Mouse (Mus musculus) embryonic facial prominence, embryonic 14.5 days (tissue): Measurements from ENCODE around the gene Cyp17a1. TPM values are rescaled to one million over a fixed set of nuclear protein-coding genes. Genes with fewer than 3 reads are reported as not detected.

Source experiments
- ATAC-seq: fragments of 200-750 bp; cut with Nextera tagmentation; 2 replicates; pipeline ENCODE4 v1.8.0; 2017; ENCODE audit warnings: low read depth, moderate number of reproducible peaks, moderate TSS enrichment
- DNase-seq: peaks from one replicate; pipeline ENCODE4 v3.0.0-alpha.2; 2015; ENCODE audit warnings: low spot score
- H3K27ac ChIP-seq: fragments of 300-500 bp; sonication (generic); replicated peaks from 2 replicates; pipeline ENCODE4 v1.5.1; 2014; ENCODE audit warnings: low read depth, mild to moderate bottlenecking, low read length, moderate library complexity
- H3K27me3 ChIP-seq: fragments of 300-500 bp; sonication (generic); replicated peaks from 2 replicates; pipeline ENCODE4 v1.6.1; 2014; ENCODE audit warnings: low read length; ENCODE audit not compliant: control insufficient read depth, insufficient read depth
- H3K36me3 ChIP-seq: fragments of 300-500 bp; sonication (generic); 2 replicates; pipeline ENCODE4 v1.6.1; 2014; ENCODE audit warnings: low read length, mixed read lengths; ENCODE audit not compliant: control insufficient read depth, insufficient read depth
- H3K4me1 ChIP-seq: fragments of 300-500 bp; sonication (generic); 2 replicates; pipeline ENCODE4 v1.6.1; 2014; ENCODE audit warnings: antibody characterized with exemption, low read length; ENCODE audit not compliant: control insufficient read depth, insufficient read depth
- H3K4me2 ChIP-seq: fragments of 300-500 bp; sonication (generic); 2 replicates; pipeline ENCODE4 v1.6.1; 2014; ENCODE audit warnings: low read depth, mild to moderate bottlenecking, low read length, moderate library complexity, mixed read lengths
- H3K4me3 ChIP-seq: fragments of 300-500 bp; sonication (generic); 2 replicates; pipeline ENCODE4 v1.5.1; 2014; ENCODE audit warnings: low read depth, mild to moderate bottlenecking, low read length
- H3K9ac ChIP-seq: fragments of 300-500 bp; sonication (generic); 2 replicates; pipeline ENCODE4 v1.6.1; 2014; ENCODE audit warnings: low read depth, mild to moderate bottlenecking, low read length, moderate library complexity, mixed read lengths
- H3K9me3 ChIP-seq: fragments of 300-500 bp; sonication (generic); 2 replicates; pipeline ENCODE4 v1.6.1; 2016; ENCODE audit warnings: low read length; ENCODE audit not compliant: control insufficient read depth
- WGBS: fragments of 180-500 bp; shearing (Covaris S2); extraction: QIAGEN DNeasy Blood & Tissue Kit; methylation state at CpG from one replicate; pipeline ENCODE4 v1.1.7; 2014; 5-methylcytosine and 5-hydroxymethylcytosine counted together
- polyA plus RNA-seq: library from polyadenylated mRNA; unstranded; fragments of >200 nt; fragmentation: Nextera tagmentation; extraction: Ambion mirVana; gene quantifications from 2 replicates; pipeline ENCODE4 v1.2.1, GENCODE M21; 2014

Gene Cyp17a1
- polyA plus RNA-seq, result 0.33 and 0.87 TPM in 2 replicates

DNA sequence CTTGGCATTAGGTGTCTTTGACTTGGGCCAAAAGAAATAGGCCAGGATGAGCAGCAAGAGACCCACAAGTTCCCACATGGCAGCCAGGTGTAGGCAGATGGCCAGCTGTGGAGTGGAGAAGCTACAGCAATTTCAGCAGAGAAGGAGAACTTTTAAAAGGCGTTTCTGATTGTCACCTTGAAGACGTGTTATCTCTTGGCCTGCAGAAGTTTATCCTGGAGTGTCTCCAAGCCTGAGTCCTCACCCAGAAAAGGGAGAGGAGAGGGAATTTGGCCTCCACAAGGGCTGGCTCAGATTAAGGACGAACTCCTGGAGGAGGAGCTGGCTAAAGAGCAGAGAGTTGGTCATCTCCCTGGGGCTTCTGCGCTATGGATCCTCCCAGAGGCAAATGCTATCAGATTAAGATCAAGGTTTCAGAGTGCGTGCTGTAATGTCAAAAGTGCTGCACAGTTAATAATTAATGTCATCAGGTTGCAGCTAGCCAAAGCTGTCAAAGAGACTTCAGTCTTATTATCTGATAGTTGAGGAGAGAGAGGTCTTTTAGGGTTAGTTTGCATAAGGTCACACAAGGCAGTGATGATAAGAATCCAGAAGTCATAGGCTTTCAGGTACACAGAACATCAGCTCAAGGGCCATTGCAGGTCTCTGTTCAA lies at the start of gene Cyp17a1:
Gene Cyp17a1 (minus strand): TSS at position 407 of the 653 bp plus-strand sequence.
- Histone ChIP-seq H3K4me2 (no peak within 1 kb of the TSS), H3K9ac (no peak within 1 kb of the TSS), H3K27me3 (no peaks in the 10 kb centered on the region), H3K9me3 (no peaks in the 10 kb centered on the region), H3K4me3 (no peak within 1 kb of the TSS), H3K4me1 (no peaks in the 10 kb centered on the region), H3K27ac (no peak within 1 kb of the TSS), H3K36me3 (no peaks in the 10 kb centered on the region)
- ATAC-seq, result no peak
- 62% methylated on average over 5 of the region's 5 CpGs for WGBS
- no peak for DNase-seq

DNA sequence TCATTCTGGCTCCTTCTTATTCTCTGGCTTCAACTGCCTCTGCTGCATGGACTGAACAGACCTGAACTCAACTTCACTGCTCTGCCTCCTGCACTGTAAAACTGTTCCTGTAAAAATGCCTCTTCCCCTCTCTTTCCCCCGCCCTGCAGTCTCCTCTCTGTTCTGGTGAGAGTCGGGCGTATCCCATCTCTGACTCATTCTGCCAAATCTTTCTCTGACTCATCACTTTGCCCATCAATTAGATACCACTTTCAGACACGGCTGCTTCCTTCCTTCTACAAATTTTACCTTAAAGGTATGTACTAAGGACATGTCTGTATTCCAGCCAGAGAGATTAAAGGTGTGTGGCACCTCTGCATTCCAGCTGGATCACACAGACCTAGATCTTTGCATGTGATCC lies 45.2 kb upstream of the Cyp17a1 start:
- no peak overlapping the region for H3K4me2 ChIP-seq
- H3K9ac ChIP-seq, result no peak overlapping the region
- 79% methylated on average over 4 of the region's 4 CpGs for WGBS
- H3K27me3 ChIP-seq, result no peaks in the 10 kb centered on the region
- H3K9me3 ChIP-seq, result peaks cover 7% of the 10 kb centered on the region; the same call in 1 of the 2 replicates
- ATAC-seq, result no peak
- H3K4me1 ChIP-seq, result no peaks in the 10 kb centered on the region
- H3K4me3 ChIP-seq, result no peak overlapping the region
- DNase-seq, result no peak
- H3K36me3 ChIP-seq, result peaks cover 16% of the 10 kb centered on the region; the same call in 1 of the 2 replicates
- no peak overlapping the region for H3K27ac ChIP-seq

DNA sequence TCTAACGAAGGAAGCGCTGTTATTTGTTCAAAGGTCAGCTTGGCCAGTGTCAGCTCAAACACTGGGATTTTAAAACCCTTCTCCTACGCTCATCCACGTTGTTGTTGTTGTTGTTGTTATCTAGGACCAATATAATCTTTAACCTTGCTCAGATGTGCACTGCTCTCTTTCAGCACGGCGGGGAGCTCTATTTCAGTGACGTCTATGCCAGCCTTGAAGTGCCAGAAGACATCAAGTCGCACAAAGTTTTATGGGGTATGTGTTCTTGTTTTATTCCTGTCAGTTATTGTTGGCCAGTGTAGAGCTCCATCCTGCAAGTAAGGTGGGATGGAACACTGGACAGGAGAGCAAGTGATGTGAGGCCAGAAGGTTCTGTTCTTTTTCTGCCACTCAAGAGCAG lies 42.0 kb upstream of the Cyp17a1 start:
- ATAC-seq, result no peak
- Histone ChIP-seq H3K27me3 (no peaks in the 10 kb centered on the region), H3K27ac (no peak overlapping the region), H3K4me2 (no peak overlapping the region), H3K4me1 (no peaks in the 10 kb centered on the region), H3K36me3 (peaks cover 16% of the 10 kb centered on the region; the same call in 1 of the 2 replicates), H3K9ac (no peak overlapping the region), H3K9me3 (peaks cover 7% of the 10 kb centered on the region; the same call in 1 of the 2 replicates), H3K4me3 (no peak overlapping the region)
- WGBS, result 88% methylated on average over 8 of the region's 8 CpGs
- no peak for DNase-seq

DNA sequence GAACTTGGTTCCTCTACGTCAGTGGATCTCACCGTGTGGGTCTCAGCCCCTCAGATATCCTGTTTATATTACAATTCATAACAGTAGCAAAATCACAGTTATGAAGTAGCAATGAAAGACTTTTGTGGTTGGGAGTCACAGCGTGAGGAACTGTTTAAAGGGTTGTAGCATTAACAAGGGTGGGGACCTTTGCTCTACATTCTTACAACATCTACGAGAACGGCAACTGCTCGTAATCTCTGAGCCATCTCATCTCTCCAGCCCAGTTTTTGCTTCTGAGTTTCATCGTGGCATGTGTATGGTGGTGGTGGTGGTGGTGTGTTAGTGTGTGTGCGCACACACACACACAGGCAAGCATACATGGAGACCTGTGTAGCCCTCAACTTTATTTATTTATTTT lies 41.3 kb upstream of the Cyp17a1 start:
- DNase-seq (no peak), ATAC-seq (no peak)
- Histone ChIP-seq H3K36me3 (peaks cover 12% of the 10 kb centered on the region; the same call in 1 of the 2 replicates), H3K4me1 (no peaks in the 10 kb centered on the region), H3K4me3 (no peak overlapping the region), H3K27me3 (no peaks in the 10 kb centered on the region), H3K9me3 (peaks cover 7% of the 10 kb centered on the region; the same call in 1 of the 2 replicates), H3K9ac (no peak overlapping the region), H3K27ac (no peak overlapping the region), H3K4me2 (no peak overlapping the region)
- WGBS, result 86% methylated on average over 8 of the region's 8 CpGs

DNA sequence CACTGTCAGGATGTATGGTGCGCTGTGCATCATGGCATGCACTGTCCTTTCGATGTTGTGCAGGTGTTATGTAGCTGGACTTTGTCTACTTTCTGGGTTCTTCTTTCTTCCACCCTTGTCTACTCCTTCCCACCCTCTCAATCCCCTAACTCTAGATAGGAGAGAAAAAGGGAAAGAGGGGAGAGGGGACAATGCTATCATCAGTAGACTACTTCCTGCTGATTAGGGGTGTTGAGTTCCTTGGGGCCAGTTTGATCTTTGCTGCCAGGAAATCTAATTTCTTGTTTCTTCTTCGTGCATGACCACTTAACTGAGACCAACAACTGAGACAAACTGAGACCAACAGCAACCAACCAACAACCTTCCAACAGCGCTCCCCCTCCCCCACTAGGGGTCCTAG lies 37.6 kb upstream of the Cyp17a1 start:
- Histone ChIP-seq H3K4me1 (peaks cover 11% of the 10 kb centered on the region; the same call in 1 of the 2 replicates), H3K27ac (no peak overlapping the region), H3K4me3 (no peak overlapping the region), H3K36me3 (peaks cover 9% of the 10 kb centered on the region; the same call in 1 of the 2 replicates), H3K27me3 (no peaks in the 10 kb centered on the region), H3K4me2 (no peak overlapping the region), H3K9me3 (no peaks in the 10 kb centered on the region), H3K9ac (no peak overlapping the region)
- ATAC-seq (no peak), DNase-seq (no peak)
- WGBS, result 91% methylated on average over 4 of the region's 4 CpGs

DNA sequence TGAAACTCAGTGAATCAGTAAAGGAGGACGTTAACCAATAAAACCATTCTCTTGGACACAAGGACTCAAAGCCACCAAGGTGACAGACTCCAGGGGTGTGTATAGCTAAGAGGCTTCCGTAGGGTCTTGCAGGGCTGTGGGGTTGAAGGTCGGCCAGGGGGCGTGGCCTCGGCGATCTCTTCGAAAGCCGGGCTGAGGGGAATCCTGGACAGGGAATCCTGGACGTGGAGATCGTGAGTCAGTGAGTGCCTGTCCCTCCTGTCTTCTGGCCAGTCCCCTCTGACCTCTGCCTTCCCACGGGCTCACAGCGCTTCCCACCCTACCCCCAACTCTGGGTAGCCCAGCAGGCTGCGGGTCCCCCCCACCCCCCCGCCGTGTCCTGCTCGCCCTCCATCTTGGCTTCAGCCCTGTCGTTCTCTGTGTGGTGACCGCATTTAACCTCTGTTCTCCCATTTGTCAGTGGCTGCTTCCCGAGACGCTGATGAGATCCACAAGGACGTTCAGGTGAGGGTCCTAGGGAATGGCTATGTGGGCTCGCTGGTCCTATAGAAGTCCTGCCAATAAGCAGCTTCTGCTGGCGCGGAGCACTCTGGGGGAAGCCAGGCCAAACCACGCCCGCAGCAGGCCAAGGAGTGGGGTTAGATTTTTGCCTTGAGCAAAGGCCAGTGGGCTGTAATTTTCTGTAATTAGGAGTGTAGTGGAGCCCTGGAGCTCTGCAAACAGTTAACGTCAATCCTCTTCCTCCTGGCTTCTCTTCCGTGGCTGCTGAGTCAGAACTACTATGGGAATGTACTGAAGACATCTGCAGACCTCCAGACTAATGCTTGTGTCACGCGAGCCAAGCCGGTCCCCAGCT lies 34.6 kb upstream of the Cyp17a1 start, which contains the start of gene As3mt:
Gene As3mt (plus strand): TSS at position 163 of the 856 bp plus-strand sequence.
- H3K36me3 ChIP-seq, result 0 out of 2 replicates have a peak, but pooled peaks cover 4% of the 10 kb centered on the region
- H3K4me2 ChIP-seq, result peak within 1 kb of the TSS; percentile 69
- WGBS, result 9% methylated on average over 24 of the region's 31 CpGs
- H3K9ac ChIP-seq, result peak within 1 kb of the TSS; percentile 66
- H3K4me3 ChIP-seq, result peak within 1 kb of the TSS; percentile 47
- H3K27ac ChIP-seq, result peak within 1 kb of the TSS; percentile 40; the same call in 1 of the 2 replicates
- peak; percentile 78 for ATAC-seq
- H3K27me3 ChIP-seq, result no peaks in the 10 kb centered on the region
- DNase-seq, result peak; percentile 74
- H3K9me3 ChIP-seq, result no peaks in the 10 kb centered on the region
- peaks cover 11% of the 10 kb centered on the region; the same call in 1 of the 2 replicates for H3K4me1 ChIP-seq

DNA sequence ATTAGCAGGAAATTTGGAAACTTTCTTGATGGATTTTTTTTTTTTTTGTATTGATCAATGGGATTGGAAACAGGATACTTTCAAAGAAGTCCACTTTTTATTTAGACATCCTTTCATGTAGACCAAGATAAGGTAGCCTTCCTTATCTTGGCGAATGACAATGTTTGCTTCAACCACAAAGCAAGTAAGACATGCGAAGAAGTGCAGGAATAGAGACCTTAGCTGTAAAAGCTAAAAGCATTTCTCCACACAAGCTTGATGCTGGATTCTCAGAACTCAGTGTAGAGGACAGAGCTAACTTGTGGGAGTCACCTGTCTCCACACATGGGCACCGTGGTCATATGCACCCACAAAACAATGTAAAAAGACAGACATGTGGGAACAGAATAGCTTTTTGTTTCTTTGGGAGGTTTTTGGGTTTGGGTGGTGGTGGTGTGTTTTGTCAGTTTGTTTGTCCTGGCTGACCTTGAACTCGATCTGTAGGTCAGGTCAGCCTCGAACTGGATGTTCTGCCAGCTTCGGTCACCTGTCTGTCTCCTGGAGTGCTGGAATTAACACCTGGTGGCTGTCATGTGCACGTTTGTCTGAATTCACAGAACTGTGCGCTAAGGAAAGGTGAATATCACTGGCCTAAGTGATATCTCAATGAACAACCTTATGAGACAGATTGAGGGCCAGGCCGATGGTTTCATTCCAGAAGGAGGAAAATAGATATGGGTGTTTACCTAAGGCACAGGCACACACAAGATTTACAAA lies 33.7 kb upstream of the Cyp17a1 start:
- no peaks in the 10 kb centered on the region for H3K9me3 ChIP-seq
- no peak overlapping the region for H3K27ac ChIP-seq
- H3K4me1 ChIP-seq, result peaks cover 11% of the 10 kb centered on the region; the same call in 1 of the 2 replicates
- peak overlapping the region; percentile 47 for H3K4me3 ChIP-seq
- H3K36me3 ChIP-seq, result 0 out of 2 replicates have a peak, but pooled peaks cover 4% of the 10 kb centered on the region
- ATAC-seq (no peak), DNase-seq (no peak)
- WGBS, result 73% methylated on average over 9 of the region's 9 CpGs
- H3K9ac ChIP-seq, result peak overlapping the region; percentile 66
- peak overlapping the region; percentile 69 for H3K4me2 ChIP-seq
- no peaks in the 10 kb centered on the region for H3K27me3 ChIP-seq
